31 mouse cellular contexts compared by ENCODE assay signal in genomic region chr2:172452458-172452857, GRCm38 (mm10). TPM values are rescaled to one million over a fixed set of nuclear protein-coding genes. Genes with fewer than 3 reads are reported as not detected.
DNase-seq lines count a peak whose midpoint lies in the region; ATAC-seq and TF ChIP-seq lines count a peak whose summit lies in the region.
"Had no signal": no experiment of that assay in that cellular context is flagged by ENCODE, and none has a peak within 500 bp of the region (broad histone marks: within the 10 kb centered on the region; RNA-seq: fewer than 3 reads in every experiment).

No protein-coding gene starts in this region.

- H3K27ac ChIP-seq in kidney, adult 2 months (ENCODE audit: insufficient read depth, low read depth, low read length) = no peak overlapping the region
- peak overlapping the region; percentile 93 for H3K27ac ChIP-seq in liver, adult 2 months (replicated peaks; ENCODE audit: insufficient read depth, low read depth, low read length)
- no peak overlapping the region for H3K27ac ChIP-seq in liver, embryonic 12.5 days
- H3K27ac ChIP-seq in liver, postnatal 0 days (ENCODE audit: low read depth) = peak overlapping the region; percentile 82
- H3K27ac ChIP-seq: embryonic facial prominence, embryonic 10.5 days; embryonic facial prominence, embryonic 13.5 days; forebrain, embryonic 12.5 days; forebrain, embryonic 15.5 days; heart, embryonic 15.5 days; hindbrain, embryonic 10.5 days had no signal

- no peak overlapping the region for H3K4me2 ChIP-seq in liver, embryonic 12.5 days
- H3K4me2 ChIP-seq in liver, postnatal 0 days (ENCODE audit: low read depth, low read length) = peak overlapping the region; percentile 35
- H3K4me2 ChIP-seq: embryonic facial prominence, embryonic 13.5 days; forebrain, embryonic 12.5 days; forebrain, embryonic 15.5 days; heart, embryonic 12.5 days; heart, embryonic 15.5 days had no signal

- no peaks in the 10 kb centered on the region for H3K9me3 ChIP-seq in liver, embryonic 12.5 days (replicated peaks)
- H3K9me3 ChIP-seq in liver, postnatal 0 days (ENCODE audit: low read length) = no peaks in the 10 kb centered on the region
- H3K9me3 ChIP-seq: embryonic facial prominence, embryonic 10.5 days; embryonic facial prominence, embryonic 13.5 days; forebrain, embryonic 12.5 days; forebrain, embryonic 15.5 days; heart, embryonic 12.5 days; heart, embryonic 15.5 days; hindbrain, embryonic 10.5 days had no signal

- peak overlapping the region; percentile 62 for H3K9ac ChIP-seq in liver, adult 2 months (ENCODE audit: low read depth, low read length)
- no peak overlapping the region for H3K9ac ChIP-seq in liver, embryonic 12.5 days
- no peak overlapping the region for H3K9ac ChIP-seq in liver, postnatal 0 days (replicated peaks)
- H3K9ac ChIP-seq: embryonic facial prominence, embryonic 13.5 days; forebrain, embryonic 12.5 days; forebrain, embryonic 15.5 days; heart, embryonic 12.5 days; heart, embryonic 15.5 days had no signal

- H3K79me2 ChIP-seq in liver, adult 2 months (ENCODE audit: control insufficient read depth, insufficient read depth, low read length) = peaks cover 10% of the 10 kb centered on the region; the same call in 1 of the 2 replicates

- no peak for TF ChIP-seq EP300 in liver, postnatal 0 days (IDR thresholded peaks at IDR 0.05; ENCODE audit: low read depth)

- no peaks in the 10 kb centered on the region for H3K27me3 ChIP-seq in kidney, adult 2 months (replicated peaks; ENCODE audit: control insufficient read depth, insufficient read depth, low read length)
- no peaks in the 10 kb centered on the region for H3K27me3 ChIP-seq in liver, adult 2 months (ENCODE audit: control insufficient read depth, insufficient read depth, low read length)
- no peaks in the 10 kb centered on the region for H3K27me3 ChIP-seq in liver, embryonic 12.5 days (replicated peaks)
- no peaks in the 10 kb centered on the region for H3K27me3 ChIP-seq in liver, postnatal 0 days (ENCODE audit: insufficient read depth, low read length)
- H3K27me3 ChIP-seq: embryonic facial prominence, embryonic 13.5 days; forebrain, embryonic 12.5 days; forebrain, embryonic 15.5 days; heart, embryonic 12.5 days; heart, embryonic 15.5 days had no signal

- ATAC-seq in liver, embryonic 12.5 days = no peak
- peak; percentile 72 for ATAC-seq in liver, postnatal 0 days
- ATAC-seq: activated CD4-positive, CD25-positive, alpha-beta regulatory T cell, adult 4 months; forebrain, embryonic 15.5 days had no signal

- no peak for TF ChIP-seq CTCF in kidney, adult 2 months (conservative IDR thresholded peaks at IDR 0.05; ENCODE audit: insufficient read depth, insufficient read length, low read depth, low read length)
- TF ChIP-seq CTCF in liver, adult 2 months (IDR thresholded peaks at IDR 0.05; ENCODE audit: low read depth, low read length) = no peak
- TF ChIP-seq CTCF in liver, postnatal 0 days (IDR thresholded peaks at IDR 0.05; ENCODE audit: low read depth) = no peak

- H3K4me1 ChIP-seq in kidney, adult 2 months (ENCODE audit: control insufficient read depth, insufficient read depth, low read length) = no peaks in the 10 kb centered on the region
- peaks cover 38% of the 10 kb centered on the region for H3K4me1 ChIP-seq in liver, adult 2 months (ENCODE audit: control insufficient read depth, insufficient read depth, low read length)
- no peaks in the 10 kb centered on the region for H3K4me1 ChIP-seq in liver, embryonic 12.5 days
- peaks cover 7% of the 10 kb centered on the region; the same call in 1 of the 2 replicates for H3K4me1 ChIP-seq in liver, postnatal 0 days (ENCODE audit: insufficient read depth)
- H3K4me1 ChIP-seq: embryonic facial prominence, embryonic 10.5 days; embryonic facial prominence, embryonic 13.5 days; forebrain, embryonic 12.5 days; forebrain, embryonic 15.5 days; heart, embryonic 12.5 days; heart, embryonic 15.5 days had no signal

- 77% methylated on average over 10 of the region's 10 CpGs for WGBS in kidney, adult 2 months
- WGBS in liver, adult 2 months = 25% methylated on average over 10 of the region's 10 CpGs
- WGBS in liver, embryonic 12.5 days (ENCODE audit: insufficient replicate concordance) = 89% methylated on average over 10 of the region's 10 CpGs
- WGBS in liver, postnatal 0 days (ENCODE audit: insufficient replicate concordance) = 69% methylated on average over 10 of the region's 10 CpGs

- no peak for TF ChIP-seq POLR2A in kidney, adult 2 months (IDR thresholded peaks at IDR 0.05; ENCODE audit: low read depth, low read length)
- no peak for TF ChIP-seq POLR2A in liver, adult 2 months (IDR thresholded peaks at IDR 0.05; ENCODE audit: extremely low read depth, insufficient read depth, low read length)

- no peak overlapping the region for H3K4me3 ChIP-seq in kidney, adult 2 months (ENCODE audit: insufficient read depth, low read depth, low read length)
- H3K4me3 ChIP-seq in liver, adult 2 months (ENCODE audit: insufficient read depth, low read depth, low read length) = peak overlapping the region; percentile 13; the same call in 1 of the 2 replicates
- no peak overlapping the region for H3K4me3 ChIP-seq in liver, embryonic 12.5 days
- H3K4me3 ChIP-seq in liver, postnatal 0 days (ENCODE audit: low read depth, low read length) = no peak overlapping the region
- H3K4me3 ChIP-seq: embryonic facial prominence, embryonic 10.5 days; embryonic facial prominence, embryonic 13.5 days; erythroblast, embryonic 14.5 days; forebrain, embryonic 12.5 days; forebrain, embryonic 15.5 days; heart, embryonic 12.5 days; heart, embryonic 15.5 days; hindbrain, embryonic 10.5 days had no signal

- peak; percentile 25 for DNase-seq in kidney, adult 2 months
- no peak for DNase-seq in kidney, adult 9 months
- DNase-seq in kidney, postnatal 25 days = peak; percentile 34 to 49
- DNase-seq in kidney, postnatal 4 days = no peak
- peak; percentile 96 for DNase-seq in liver, adult 2 months (ENCODE audit: extremely low read depth, low read depth, low spot score)
- DNase-seq in liver, postnatal 0 days = peak; percentile 66
- DNase-seq: adrenal gland, adult 8-10 months; adrenal gland, postnatal 25 days; cerebellum, adult 11-12 months; cerebellum, adult 8-10 months; cerebellum, postnatal 10 days; cerebellum, postnatal 36 days; embryo, embryonic 11 days; gastrocnemius, postnatal 25 days; heart, adult 18-20 months; heart, postnatal 10 days; heart, postnatal 36 days had no signal

- H3K36me3 ChIP-seq in kidney, adult 2 months (ENCODE audit: control insufficient read depth, insufficient read depth, low read length) = no peaks in the 10 kb centered on the region
- H3K36me3 ChIP-seq in liver, adult 2 months (ENCODE audit: control insufficient read depth, insufficient read depth, low read length) = peaks cover 11% of the 10 kb centered on the region; the same call in 1 of the 2 replicates
- peaks cover 95% of the 10 kb centered on the region for H3K36me3 ChIP-seq in liver, embryonic 12.5 days
- peaks cover 54% of the 10 kb centered on the region for H3K36me3 ChIP-seq in liver, postnatal 0 days (replicated peaks; ENCODE audit: insufficient read depth, low read length)

RNA-seq across cellular contexts. Expression of gene Gcnt7, which starts 5.9 kb away (rescaled TPM):
- polyA plus RNA-seq in kidney, adult 2 months (2012; rRNA removed) = 0.04 TPM in 1 of 2 replicates, not detected in the other
- not detected in 2 replicates for total RNA-seq in liver, adult 2 months (2014; rRNA removed)
- not detected in 2 replicates for polyA plus RNA-seq in liver, adult 2 months (2012; rRNA removed)
- polyA plus RNA-seq in liver, embryonic 12.5 days (2016; fragmentation: Nextera tagmentation; extraction: Ambion mirVana) = 0.98 and 1.1 TPM in 2 replicates
- 0.25 and 0.40 TPM in 2 replicates for polyA plus RNA-seq in liver, postnatal 0 days (2015; fragmentation: Nextera tagmentation; extraction: Ambion mirVana)
- total RNA-seq: adrenal gland, adult 8-10 months; adrenal gland, postnatal 25 days; gastrocnemius, adult 8-10 months; gastrocnemius, postnatal 25 days; heart, adult 18-20 months; heart, postnatal 10 days; heart, postnatal 36 days had no signal
- polyA plus RNA-seq: brain, embryonic 14.5 days; cortical plate, adult 2 months; erythroblast, embryonic 14.5 days; gonadal fat pad, adult 2 months had no signal

RNA-seq across cellular contexts. Expression of gene Rtf2, which starts 12.1 kb away (rescaled TPM):
- 37.7 and 39.9 TPM in 2 replicates for polyA plus RNA-seq in kidney, adult 2 months (2012; rRNA removed)
- total RNA-seq in liver, adult 2 months (2014; rRNA removed) = 35.0 and 37.0 TPM in 2 replicates
- 31.5 and 36.3 TPM in 2 replicates for polyA plus RNA-seq in liver, adult 2 months (2012; rRNA removed)
- polyA plus RNA-seq in liver, embryonic 12.5 days (2016; fragmentation: Nextera tagmentation; extraction: Ambion mirVana) = 55.6 and 59.2 TPM in 2 replicates
- polyA plus RNA-seq in liver, postnatal 0 days (2015; fragmentation: Nextera tagmentation; extraction: Ambion mirVana) = 62.4 and 68.5 TPM in 2 replicates

RNA-seq across cellular contexts. Expression of gene Fam209, which starts 19.9 kb away (rescaled TPM):
- polyA plus RNA-seq in kidney, adult 2 months (2012; rRNA removed) = 0.33 TPM in 1 of 2 replicates, not detected in the other
- total RNA-seq in liver, adult 2 months (2014; rRNA removed) = 0.18 TPM in 1 of 2 replicates, not detected in the other
- 0.15 and 0.18 TPM in 2 replicates for polyA plus RNA-seq in liver, adult 2 months (2012; rRNA removed)
- 0.20 TPM in 1 of 2 replicates, not detected in the other for polyA plus RNA-seq in liver, embryonic 12.5 days (2016; fragmentation: Nextera tagmentation; extraction: Ambion mirVana)
- not detected in 2 replicates for polyA plus RNA-seq in liver, postnatal 0 days (2015; fragmentation: Nextera tagmentation; extraction: Ambion mirVana)
- total RNA-seq: heart, adult 18-20 months; heart, postnatal 10 days; heart, postnatal 36 days had no signal
- polyA plus RNA-seq: cortical plate, adult 2 months; erythroblast, embryonic 14.5 days; heart, embryonic 15.5 days; hindbrain, embryonic 10.5 days had no signal

RNA-seq across cellular contexts. Expression of gene Cass4, which starts 58.9 kb away (rescaled TPM):
- 0.22 and 0.30 TPM in 2 replicates for polyA plus RNA-seq in kidney, adult 2 months (2012; rRNA removed)
- not detected in 2 replicates for total RNA-seq in liver, adult 2 months (2014; rRNA removed)
- polyA plus RNA-seq in liver, adult 2 months (2012; rRNA removed) = not detected in 2 replicates
- 1.1 and 1.4 TPM in 2 replicates for polyA plus RNA-seq in liver, embryonic 12.5 days (2016; fragmentation: Nextera tagmentation; extraction: Ambion mirVana)
- polyA plus RNA-seq in liver, postnatal 0 days (2015; fragmentation: Nextera tagmentation; extraction: Ambion mirVana) = 0.59 and 0.72 TPM in 2 replicates
- total RNA-seq: adrenal gland, postnatal 25 days had no signal
- polyA plus RNA-seq: erythroblast, embryonic 14.5 days had no signal

Comparison
In these comparisons a context has a peak if more than half of its experiments do, and no peak if none do; other contexts are left out.
1. DNase-seq: peak in kidney, adult 2 months (single experiment), kidney, postnatal 25 days (2 of 2), liver, adult 2 months (single experiment) and liver, postnatal 0 days (single experiment); none in kidney, adult 9 months (single experiment) and kidney, postnatal 4 days (0 of 2).
2. H3K27ac ChIP-seq: peak in liver, adult 2 months (single experiment) and liver, postnatal 0 days (single experiment); none in kidney, adult 2 months (single experiment) and liver, embryonic 12.5 days (single experiment).